Mouse (Mus musculus) erythroid progenitor cell, adult 5-6 weeks (primary cell): ENCODE data around the gene Smurf2. TPM values are rescaled to one million over a fixed set of nuclear protein-coding genes. Genes with fewer than 3 reads are reported as not detected.

Source experiments
- ATAC-seq: replicated peaks from 2 replicates; pipeline ENCODE4 v1.8.0; 2016; ENCODE audit warnings: moderate number of reproducible peaks, mild to moderate bottlenecking, moderate TSS enrichment, inconsistent platforms; ENCODE audit not compliant: poor library complexity, low FRiP score, severe bottlenecking
- total RNA-seq, 2 experiments: library from RNA; stranded (forward) in 1 of 2; stranded (reverse) in 1 of 2; fragments of 150-400 nt in 1 of 2; fragments of 186-747, 209-891 nt in 1 of 2; gene quantifications; 2 replicates each; pipeline versions ENCODE4 v1.2.3 to v1.2.4; 2015 to 2017; ENCODE audit warnings: low replicate concordance in 2 of 2

Smurf2 gene
- total RNA-seq (2015; ENCODE audit: low replicate concordance) (7.9 and 9.2 TPM in 2 replicates), total RNA-seq (2017; ENCODE audit: low replicate concordance) (8.5 and 14.2 TPM in 2 replicates)

DNA sequence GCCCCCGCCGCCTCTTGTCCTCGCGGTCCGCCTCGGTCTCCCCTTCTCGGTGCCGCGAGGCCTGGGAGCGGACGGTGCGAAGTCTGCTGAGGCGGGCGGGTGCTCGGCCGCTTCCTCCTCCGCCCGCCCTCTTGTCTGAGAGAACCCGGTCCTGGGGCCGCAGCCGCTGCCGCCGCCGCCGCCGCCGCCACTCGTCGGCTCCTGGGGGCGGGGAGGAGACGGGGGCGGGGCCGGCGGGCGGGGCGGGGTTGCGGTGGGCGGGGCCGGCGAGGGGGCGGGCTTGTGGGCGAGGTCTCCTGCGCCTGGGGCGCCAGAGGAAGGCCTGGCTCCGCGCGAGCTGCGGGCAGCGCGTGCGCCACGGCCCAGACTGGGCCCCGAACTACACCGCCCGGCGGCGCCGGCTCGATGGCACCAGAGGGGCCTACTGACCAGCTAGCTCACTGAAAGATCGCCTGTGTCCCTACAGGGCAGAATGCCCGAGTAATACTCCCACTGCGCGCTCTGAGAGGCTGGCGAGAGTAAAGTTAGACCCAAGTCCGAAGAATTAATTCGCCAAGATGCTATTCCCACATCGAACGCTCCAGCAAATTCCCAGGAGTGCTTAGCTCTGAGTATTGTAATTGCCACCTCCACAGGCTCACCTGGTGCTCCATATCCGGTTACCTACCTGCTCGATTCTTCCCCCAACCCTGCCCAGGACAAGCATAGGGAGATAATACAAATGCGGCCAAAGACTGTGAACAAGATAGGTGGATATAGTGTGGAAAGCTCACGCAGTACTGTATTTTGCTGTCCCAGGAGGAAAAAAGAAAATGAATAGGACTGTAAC is at the start of gene Smurf2:
TSS of gene Smurf2 (minus strand) at position 165 of the 829 bp plus-strand sequence.
- ATAC-seq, result peak; percentile 94

DNA sequence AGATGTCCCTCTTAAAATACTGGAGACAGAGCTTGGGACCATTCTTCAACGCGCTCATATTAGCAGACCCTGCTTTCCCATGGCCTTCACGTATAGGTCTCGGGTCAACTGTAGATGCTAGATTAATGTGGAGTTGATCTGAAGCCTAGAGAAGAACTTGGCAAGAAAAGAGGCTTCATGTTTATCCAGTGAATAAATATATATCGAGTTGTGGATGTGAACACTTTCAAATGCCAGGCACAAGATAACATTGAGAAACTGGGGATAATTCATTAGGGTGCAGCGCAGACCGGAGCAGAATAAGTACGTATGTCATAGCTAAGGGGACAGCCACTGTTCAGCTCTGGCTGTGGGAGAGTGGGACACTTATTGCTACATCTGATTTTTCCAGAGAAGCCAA is 49.3 kb upstream of the Smurf2 start:
- no peak for ATAC-seq

DNA sequence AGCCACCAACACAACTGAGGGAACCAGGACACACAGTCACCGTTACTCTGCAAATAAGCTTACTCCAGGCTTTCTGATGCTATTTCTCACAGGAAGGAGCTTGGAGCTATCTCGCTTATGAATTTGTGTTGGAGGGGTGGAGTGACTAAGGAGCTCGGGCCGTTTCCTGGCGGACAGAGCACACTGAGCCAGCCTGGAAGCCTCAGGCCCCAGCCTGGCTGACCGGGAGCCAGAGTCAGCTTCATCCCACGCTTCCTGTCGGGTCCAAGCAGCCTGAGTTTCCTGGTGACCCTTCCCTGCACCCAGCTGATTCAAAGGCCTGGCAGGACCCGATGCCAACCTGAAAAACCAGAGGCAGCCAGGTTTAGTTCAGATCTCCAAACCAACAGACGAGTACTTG is 47.1 kb upstream of the Smurf2 start:
- no peak for ATAC-seq

DNA sequence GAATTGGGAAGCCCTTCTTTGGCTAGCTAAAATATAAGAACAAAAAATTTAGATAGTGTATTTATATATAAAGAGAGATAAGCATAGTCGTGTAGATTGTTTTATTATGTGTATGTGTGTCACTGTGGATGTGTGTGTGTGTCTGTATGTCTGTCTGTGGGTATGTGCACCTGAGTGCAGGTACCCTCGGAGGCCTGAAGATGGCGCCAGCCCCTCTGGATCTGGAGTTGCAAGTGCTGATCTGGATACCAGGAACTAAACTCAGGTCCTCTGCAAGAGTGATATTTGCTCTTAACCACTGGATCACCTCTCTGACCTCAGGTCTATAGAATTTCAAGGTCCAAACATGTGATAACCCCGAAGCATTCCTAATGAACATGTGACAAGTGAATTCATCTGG is 45.4 kb upstream of the Smurf2 start:
- ATAC-seq, result no peak

DNA sequence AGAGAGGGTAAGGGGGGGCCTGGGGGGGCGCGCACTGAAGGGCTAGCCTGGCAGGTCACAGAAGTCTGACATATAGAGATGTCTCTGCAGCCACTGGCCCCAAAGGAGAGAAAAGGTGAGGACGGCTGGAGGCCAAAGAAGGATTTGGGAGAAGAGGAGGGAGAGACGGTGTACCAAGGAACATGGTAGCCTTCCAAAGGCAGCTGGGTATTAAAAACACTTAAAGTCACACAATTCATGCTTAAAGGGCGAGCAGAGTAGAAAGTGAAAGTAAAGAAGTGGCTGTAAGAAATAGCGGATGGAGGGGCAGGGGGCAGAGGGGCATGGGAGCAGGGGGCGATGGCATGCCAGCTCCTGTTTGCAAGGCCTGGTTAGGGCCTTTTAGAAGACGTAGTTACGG is 41.8 kb upstream of the Smurf2 start:
- ATAC-seq, result no peak

DNA sequence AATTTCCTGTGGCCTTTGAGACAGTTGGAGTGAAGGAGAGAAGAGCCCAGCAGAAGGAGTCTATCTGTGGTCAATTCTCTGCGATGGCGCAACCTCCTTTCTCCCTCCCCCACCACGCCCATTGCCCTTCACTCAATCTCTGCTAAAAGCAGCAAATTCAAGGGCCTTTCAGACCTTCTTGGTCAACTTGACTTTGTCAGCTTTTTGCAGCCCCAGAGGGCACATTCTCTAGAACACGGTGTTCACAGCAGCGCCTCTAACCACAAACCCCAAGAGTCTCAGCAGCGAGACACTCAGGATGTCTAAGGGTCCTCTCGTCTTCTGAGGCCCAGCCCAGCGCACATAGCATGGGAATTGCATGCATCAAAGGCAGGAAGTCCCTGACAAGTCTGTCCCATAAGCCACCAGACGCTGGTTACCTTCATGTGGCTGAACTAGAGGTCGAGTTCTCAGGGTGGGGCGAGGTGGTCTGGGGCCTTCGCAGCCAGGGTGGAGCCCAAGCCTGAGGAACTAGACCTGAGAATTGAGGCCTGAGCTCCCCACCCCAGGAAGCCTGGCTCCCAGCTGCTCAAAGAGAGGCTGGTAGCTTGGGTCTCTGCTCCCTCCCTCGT is 41.1 kb upstream of the Smurf2 start:
- ATAC-seq, result no peak

DNA sequence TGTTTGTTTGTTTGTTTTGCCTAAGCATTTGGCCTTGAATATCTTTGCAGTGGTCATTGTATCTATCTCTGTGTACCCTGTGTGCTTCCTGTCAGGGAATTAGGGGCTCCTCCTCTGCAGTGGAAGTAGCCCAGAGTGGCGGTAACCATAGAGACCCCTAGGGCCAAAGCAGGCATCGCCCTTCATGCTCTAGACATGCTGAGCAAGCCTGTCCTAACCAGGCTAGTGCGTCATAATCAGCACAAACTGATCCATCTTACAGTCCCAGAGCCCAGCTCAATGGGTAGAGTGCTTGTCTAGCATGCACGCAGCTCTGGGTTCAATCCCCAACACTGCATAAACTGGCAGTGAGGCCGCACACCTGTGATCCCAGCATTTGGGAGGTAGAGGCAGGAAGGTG is 38.6 kb upstream of the Smurf2 start:
- ATAC-seq, result no peak

DNA sequence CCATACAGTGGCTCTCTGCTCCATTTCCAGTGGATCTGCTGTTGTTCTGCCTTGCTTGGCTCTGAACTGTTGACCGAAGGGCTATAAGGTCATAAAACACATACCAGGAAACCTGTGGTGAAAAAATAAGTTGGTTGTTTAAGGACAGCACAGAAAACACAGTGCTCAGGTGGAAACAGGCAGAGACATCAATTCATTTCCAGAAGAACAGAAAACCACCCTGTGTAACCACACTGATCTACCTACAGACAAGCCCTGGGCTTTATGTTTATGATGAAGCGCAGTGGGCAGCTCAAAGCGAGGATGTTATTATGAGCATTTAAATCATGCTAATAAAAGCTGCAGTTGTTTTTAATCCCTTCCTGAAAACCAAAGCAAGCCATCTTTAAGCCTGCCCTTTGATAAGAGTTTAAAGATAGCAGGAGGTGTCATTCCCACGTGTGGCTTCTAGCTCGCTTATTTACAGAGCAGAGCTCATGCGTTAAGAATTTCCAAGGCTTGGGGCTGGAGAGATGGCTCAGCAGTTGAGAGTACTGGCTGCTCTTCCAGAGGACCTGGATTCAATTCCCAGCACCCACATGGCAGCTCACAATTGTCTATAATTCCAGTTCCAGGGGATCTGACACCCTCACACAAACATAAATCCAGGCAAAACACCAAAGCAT is 38.0 kb upstream of the Smurf2 start:
- ATAC-seq, result no peak

DNA sequence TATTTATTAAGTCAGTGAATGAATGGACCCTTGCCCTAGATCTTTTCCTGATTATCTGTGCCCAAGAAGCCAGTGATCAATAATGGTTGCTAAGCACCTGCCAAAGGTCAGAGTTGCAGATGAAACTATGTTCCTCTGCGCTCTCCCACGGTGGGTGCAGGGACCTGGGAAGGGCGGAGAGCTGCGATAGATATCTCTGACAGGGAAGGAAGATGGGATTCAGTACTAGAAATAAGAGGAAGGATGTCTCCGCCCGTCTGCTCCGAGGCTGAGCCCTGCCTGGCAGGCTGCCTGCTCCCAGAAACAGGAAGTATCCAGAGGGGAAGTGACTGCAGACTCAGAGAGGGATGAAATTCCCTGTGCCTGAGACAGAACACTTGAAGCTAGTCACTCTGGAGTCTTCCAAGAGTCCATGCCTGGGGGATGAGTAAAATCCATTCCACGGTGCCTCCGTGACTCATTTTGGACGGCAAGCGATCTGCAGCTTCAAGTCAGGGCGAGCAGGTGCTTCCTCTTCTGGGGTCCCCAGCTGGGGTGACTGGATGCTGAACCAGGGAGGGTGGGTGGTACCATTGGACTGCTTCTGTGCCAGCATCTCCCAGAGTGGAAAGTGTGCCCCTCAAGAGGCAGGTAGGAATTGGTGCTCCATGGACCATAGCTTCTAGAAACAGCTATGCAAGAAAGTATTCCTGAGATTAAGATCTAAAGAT is 36.9 kb upstream of the Smurf2 start:
- no peak for ATAC-seq

DNA sequence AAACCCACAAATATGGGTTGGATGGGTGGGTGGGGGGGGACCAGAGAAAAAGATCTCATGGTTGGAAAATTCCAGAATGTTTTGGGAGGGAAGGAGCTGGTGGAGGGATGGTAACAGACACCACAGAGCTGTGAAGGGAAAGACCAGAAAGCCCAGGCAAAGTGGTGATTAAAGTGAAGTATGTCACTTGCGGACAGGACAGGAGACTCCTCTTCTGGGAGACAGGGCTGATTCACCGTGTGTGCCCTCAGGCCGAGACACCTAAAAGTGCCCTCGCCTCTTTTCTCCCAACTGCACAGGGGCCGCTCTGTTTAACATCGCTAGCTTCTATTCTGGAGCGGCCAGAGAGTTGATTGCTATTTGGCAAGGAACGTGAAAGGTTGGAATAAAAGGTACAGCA is 34.1 kb upstream of the Smurf2 start:
- ATAC-seq, result no peak

DNA sequence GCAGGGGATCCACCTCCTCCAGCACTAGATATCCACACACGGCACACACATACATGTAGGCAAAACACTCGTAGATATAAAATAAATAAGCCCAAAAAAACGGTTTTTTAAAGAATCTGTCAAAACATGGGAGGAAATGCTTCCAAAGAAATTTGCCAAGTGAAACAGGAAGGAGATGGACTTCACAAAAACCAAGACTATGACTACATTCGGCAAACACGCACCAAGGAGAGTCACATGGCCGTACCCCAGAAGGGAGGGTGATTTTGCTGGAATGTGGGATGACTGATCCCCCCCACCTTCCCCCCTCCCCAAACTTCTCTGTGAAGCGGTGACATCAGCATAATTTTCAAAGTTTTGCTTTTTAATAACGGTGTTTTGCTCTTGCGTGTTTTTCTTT is 33.6 kb upstream of the Smurf2 start:
- no peak for ATAC-seq

DNA sequence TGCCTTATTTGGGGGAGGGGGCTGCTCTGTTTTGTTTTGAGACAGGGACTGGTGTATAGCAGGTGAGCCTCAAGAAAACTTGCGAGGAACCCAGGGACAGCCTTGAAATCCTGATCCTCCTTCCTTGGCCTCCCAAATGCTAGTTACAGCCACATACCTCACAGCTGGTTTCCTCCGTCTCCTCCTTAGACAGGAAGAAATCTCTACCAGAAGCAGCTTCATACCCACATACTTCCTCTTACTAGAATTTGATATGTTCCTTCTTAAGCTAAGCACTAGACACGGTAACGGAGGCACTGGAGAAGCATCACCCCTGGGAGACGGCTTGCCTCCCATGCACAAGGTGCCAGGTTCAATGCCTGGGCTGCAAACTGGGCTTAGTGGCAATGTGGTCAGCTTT is 16.8 kb upstream of the Smurf2 start:
- ATAC-seq, result no peak

DNA sequence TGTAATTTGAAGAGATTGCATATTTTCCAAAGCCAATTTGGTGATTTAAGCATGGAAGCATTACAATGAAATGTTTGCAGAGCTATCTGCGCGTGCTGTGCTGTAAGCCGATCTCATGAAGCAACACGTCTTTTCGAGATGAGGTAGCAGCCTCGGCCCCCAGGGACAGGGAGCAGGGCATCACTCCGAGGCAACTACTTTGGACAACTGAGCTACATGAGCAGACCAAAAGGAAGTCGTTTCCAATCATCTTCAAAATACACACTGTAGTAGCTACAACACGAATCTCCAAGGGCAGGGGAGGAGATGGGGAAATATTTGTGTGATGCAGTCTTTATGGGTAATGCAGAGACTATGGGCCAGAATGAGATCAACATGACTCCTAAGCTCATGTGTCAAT is 9.9 kb upstream of the Smurf2 start:
- ATAC-seq, result no peak

DNA sequence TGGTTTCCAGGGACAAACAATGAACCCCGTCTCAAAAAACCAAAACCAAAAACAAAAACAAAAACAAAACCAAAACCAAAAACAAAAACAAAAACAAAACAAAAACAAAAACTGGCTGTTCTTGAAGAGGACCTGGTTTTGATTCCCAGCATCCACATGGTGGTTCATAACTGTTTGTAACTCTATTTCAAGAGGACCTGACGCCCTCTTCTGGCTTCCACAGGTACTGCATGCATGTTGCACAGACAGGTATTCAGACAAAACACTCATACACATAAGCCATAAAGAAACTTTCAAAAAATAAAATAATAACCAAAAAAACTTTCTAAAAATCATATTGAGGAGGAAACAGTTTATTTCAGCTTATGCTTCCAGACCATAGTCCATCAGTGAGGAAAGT is 8.4 kb upstream of the Smurf2 start:
- ATAC-seq, result no peak

DNA sequence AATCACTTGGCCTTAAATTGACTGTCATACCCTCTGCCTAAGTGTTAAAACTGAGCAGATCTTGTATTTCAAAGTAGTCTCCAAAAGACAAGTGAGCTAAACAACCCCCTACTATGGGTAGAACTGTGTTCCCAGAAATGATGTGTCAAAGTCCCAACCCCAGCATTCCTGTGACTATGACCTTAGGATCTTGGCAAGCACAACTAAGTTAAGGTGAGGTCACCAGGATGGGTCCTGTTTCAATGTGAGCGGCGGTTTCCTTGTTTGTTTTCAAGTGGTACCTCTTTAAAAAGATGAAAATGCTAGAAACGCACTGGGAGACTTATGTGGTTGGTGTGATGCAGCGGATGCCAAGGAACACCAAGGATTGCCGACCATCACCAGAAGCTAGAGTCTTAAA is 7.4 kb upstream of the Smurf2 start:
- no peak for ATAC-seq

DNA sequence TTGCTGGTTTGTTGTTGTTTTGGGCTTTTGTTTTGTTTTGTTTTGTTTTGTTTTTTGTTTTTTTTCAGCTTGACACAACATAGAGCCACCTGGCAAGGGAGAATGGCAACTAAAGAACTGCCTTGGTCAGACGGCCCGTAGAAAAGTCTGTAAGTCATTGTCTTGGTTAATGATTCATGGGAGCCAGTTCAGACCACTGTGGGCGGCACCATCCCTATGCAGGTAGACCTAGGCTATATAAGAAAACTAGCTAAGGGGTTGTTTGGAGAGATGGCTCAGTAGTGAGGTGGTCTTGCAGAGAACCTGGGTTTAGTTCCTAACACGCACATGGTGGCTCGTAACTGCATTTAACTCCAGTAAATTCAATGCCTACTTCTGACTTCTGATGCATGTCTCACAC is 6.7 kb upstream of the Smurf2 start:
- ATAC-seq, result no peak

DNA sequence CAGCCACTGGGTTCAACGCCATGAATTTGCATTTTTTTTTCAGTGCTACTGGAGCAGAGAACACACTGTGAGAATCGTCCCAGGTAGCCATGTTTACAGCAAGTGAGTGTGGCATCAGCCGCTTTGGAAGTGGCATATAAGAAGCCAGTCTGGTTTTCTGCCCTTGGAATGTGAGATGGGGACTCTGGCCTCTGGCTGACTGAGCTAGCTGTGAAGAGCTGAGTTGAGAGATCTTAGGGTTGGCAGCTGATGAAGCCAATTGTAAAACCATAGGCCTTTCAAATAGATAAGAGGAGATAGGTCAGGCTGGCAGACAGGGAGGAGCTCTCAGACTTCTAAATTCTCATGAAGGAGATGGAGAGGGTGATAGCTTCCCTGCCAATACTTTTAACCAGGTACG is 6.2 kb upstream of the Smurf2 start:
- no peak for ATAC-seq

DNA sequence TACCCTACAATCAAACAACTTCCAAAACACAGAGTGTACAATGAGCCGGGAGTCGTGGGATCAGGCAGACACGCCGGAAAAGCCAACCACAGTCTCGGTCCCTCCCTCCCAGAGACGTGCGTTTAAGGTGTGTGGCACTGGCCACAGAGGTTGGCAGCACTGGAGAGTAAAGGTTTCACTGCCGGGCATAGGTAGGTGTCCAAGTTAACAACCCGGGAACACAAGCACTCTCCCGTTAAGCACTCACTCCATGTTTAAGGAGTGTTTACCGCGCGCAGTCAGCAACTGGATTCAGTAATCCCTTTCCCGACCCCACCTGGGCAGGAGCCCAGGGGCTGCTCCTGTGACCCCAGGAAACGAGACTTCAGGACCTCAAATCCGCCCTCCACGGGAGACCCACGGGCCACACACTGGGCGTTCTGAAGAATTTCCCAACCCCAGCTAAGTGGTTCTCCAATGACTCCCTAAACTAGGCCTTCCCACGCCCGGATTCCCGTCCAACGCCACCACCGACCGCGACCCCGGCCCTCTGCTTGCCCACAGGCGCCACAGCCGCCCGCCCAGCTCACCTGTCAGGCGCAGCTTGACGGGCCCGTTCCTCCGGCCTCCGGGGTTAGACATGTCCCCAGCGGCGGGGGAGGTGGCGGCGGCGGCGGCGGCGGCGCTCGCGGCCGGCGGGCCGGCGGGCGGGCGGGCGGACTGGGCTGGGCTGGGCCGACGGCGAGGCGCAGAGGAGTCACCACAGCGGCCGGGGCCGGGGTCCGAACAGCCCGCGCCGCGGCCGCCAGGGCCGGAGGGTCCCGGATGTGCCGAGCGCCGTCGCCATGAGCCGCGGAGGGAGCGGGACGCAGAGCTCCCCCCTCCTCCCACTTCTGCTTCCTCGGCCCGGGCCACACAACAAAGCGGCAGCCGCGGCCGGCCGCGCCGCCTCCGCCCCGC is 634 bp downstream of the Smurf2 start:
- peak; percentile 56 for ATAC-seq

DNA sequence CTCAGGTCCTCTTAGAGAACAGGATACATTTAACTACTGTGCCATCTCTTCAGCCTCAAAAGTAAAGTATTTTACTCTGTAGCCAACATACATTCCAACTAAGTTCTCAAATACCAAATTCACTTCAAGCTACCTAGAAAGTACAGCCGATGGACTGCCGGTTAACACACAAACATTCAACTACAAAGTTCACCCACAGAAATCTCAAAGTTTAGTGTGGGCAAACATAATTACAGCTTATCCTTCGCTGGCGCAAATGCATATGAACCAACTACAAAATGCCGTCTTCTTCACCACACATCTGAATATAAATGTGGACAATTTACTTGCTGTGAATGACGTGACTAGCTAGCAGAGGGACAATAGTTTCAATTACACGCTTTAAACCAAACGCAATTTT is 1.6 kb downstream of the Smurf2 start:
- ATAC-seq, result no peak
